Mouse (Mus musculus): ENCODE results near the gene Xcr1. TPM values are rescaled to one million over a fixed set of nuclear protein-coding genes. Genes with fewer than 3 reads are reported as not detected.

The Xcr1 gene
- total RNA-seq (2021): under 1 TPM; 0.15 to 0.27 TPM
- long read RNA-seq, experiment 1: 0 reads
- long read RNA-seq, experiment 2, partial matches to known transcripts: 0 of 1 reads
- long read RNA-seq, experiment 2, other reads (novel, unspliced or antisense): 1 of 1 reads

GRCm38 (mm10) chr9:123861929-123862328 lies at the start of gene Xcr1:
Gene Xcr1, minus strand, starts transcription at chr9:123862029.
- no peak for DNase-seq

GRCm38 (mm10) chr9:123872049-123872448 lies 10.2 kb upstream of the Xcr1 start:
- no peak for DNase-seq

- DNase-seq: no peak
Observed at GRCm38 (mm10) chr9:123869167-123869784, 7.4 kb upstream of the Xcr1 start.

- DNase-seq: no peak
Observed at GRCm38 (mm10) chr9:123863641-123864040, 1.8 kb upstream of the Xcr1 start.

- no peak for DNase-seq
Observed at GRCm38 (mm10) chr9:123862895-123863616, 1.2 kb upstream of the Xcr1 start.

- no peak for DNase-seq
Observed at GRCm38 (mm10) chr9:123856836-123857235, 5.0 kb downstream of the Xcr1 start.

GRCm38 (mm10) chr9:123852449-123853390 lies 9.1 kb downstream of the Xcr1 start:
- DNase-seq: no peak

GRCm38 (mm10) chr9:123851713-123852448 lies 9.9 kb downstream of the Xcr1 start, which contains the start of gene Fyco1:
Gene Fyco1, minus strand, starts transcription at chr9:123851899.
- DNase-seq: peak; percentile 93

GRCm38 (mm10) chr9:123851062-123851712 lies 10.6 kb downstream of the Xcr1 start:
- DNase-seq: peak; percentile 73

- DNase-seq: peak; percentile 69
Observed at GRCm38 (mm10) chr9:123850705-123851061, 11.1 kb downstream of the Xcr1 start.

GRCm38 (mm10) chr9:123849976-123850695 lies 11.7 kb downstream of the Xcr1 start:
- DNase-seq: peak; percentile 32

- no peak for DNase-seq
Observed at GRCm38 (mm10) chr9:123846490-123846889, 15.3 kb downstream of the Xcr1 start.

- peak; percentile 16 for DNase-seq
Observed at GRCm38 (mm10) chr9:123845120-123845519, 16.7 kb downstream of the Xcr1 start.

GRCm38 (mm10) chr9:123844468-123844867 lies 17.4 kb downstream of the Xcr1 start:
- DNase-seq: no peak

- no peak for DNase-seq
Observed at GRCm38 (mm10) chr9:123840243-123840642, 21.6 kb downstream of the Xcr1 start.

- no peak for DNase-seq
Observed at GRCm38 (mm10) chr9:123835851-123836250, 26.0 kb downstream of the Xcr1 start.

- DNase-seq: no peak
Observed at GRCm38 (mm10) chr9:123828916-123829315, 32.9 kb downstream of the Xcr1 start.

GRCm38 (mm10) chr9:123826631-123827030 lies 35.2 kb downstream of the Xcr1 start:
- DNase-seq: no peak

GRCm38 (mm10) chr9:123818601-123819000 lies 43.2 kb downstream of the Xcr1 start:
- no peak for DNase-seq

- no peak for DNase-seq
Observed at GRCm38 (mm10) chr9:123815996-123816395, 45.8 kb downstream of the Xcr1 start.

GRCm38 (mm10) chr9:123815444-123815843 lies 46.4 kb downstream of the Xcr1 start:
- no peak for DNase-seq

Measured in adrenal gland, postnatal 10 days (tissue).